Mouse (Mus musculus) frontal cortex, adult 2 months (tissue): ENCODE data around the gene Nat8f6. TPM values are rescaled to one million over a fixed set of nuclear protein-coding genes. Genes with fewer than 3 reads are reported as not detected.
"Not testable (repeated sequence)": the region's sequence is repeated elsewhere in the genome, so short reads cannot be mapped to it uniquely, and the experiment has no call there.

Experiments
- DNase-seq, 2 experiments: peaks; one replicate each; pipeline ENCODE4 v3.0.0; 2022; ENCODE audit warnings: low spot score in 1 of 2; ENCODE audit errors: extremely low spot score in 1 of 2
- polyA plus RNA-seq: library from polyadenylated mRNA; depleted of rRNA; stranded (reverse); fragments of >200 nt; gene quantifications from 2 replicates; pipeline ENCODE4 v1.2.3, GENCODE M21; 2012

Gene Nat8f6
- polyA plus RNA-seq, 1 experiment: 1.3 TPM

GRCm38 (mm10) chr6:85836827-85837226 lies 16.1 kb upstream of the Nat8f6 start:
- peak in 1 of 2 experiments; percentile 70 for DNase-seq

GRCm38 (mm10) chr6:85836098-85836497 lies 15.3 kb upstream of the Nat8f6 start:
- not testable (repeated sequence) for DNase-seq

- DNase-seq: not testable (repeated sequence)
Measured at GRCm38 (mm10) chr6:85835104-85835503, 14.3 kb upstream of the Nat8f6 start.

DNA sequence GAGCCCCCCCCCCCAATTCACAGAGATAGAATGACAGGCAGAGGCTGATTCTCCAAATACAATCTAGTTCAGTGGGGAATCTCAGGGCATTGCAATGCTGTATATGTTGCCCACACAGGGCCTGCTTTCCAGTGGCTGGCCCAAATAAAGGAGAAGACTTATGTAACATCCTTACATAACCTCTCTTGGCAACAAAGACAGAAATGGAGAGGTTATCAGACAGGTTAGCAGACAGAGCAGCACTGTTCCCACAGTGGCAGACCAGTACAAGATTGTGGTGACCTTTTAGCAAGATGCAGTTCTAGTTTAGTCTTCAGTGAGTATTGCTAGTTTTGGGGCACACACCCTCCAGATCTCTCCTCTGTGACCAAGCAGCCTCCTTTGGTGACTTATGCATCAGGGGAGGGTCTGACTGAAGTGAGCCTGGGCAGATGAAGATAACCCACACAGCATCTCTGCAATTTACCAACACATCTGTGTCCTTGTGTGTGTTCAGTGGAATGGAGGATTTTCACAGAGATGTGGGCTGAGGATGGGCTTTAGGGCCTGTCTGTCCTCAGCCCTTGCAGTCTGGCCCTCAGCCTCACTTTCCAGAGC lies 13.8 kb upstream of the Nat8f6 start:
- peak in 1 of 2 experiments; percentile 37 for DNase-seq

DNA sequence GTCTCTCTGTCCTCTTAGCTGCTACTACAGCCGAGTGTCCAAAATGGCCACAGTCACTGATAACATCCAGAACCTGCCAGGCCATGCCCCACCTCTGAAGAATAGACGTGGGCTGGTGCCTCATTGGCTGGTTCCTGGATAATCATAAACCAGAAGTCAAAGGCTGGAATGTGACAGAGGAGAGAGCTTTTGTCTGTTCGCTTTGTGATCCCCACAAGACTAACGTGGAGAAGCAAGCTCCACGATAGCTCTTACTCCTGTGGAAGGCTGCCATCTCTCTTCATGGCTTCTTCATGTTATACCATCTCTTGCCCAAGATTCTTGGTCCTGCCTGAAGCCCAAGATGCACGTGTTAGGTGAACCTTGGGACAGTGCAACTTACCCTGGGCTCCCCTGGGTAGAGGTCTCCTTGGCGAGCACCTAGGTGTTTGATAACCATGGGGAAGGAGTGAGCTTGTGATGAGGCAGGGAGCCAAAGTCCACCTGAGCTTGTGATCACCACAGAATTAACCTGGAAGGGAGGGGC lies 11.1 kb upstream of the Nat8f6 start, which contains the start of gene Nat8:
Nat8 (minus strand) TSS at position 287 of the 526 bp plus-strand sequence.
- DNase-seq: no peak

DNA sequence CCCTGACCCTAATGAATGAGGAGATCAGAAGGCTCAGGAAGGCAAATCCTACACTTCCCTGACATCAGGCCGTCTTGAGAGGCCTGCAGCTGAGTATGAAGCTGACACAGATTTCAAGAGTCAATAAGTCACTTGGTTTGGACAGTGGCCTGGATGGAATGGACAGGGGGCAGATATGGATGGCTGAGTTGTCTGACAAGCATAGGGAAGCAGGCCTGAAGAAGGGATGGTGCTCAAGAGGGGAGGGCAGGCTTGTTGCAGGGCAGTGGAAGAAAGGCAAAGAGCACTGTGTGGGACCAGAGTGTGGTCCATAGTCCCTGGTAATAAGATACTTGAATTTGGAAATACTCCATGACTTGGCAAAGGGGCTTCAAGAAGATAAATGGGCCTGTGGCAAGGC lies 8.7 kb upstream of the Nat8f6 start:
- DNase-seq: no peak

DNA sequence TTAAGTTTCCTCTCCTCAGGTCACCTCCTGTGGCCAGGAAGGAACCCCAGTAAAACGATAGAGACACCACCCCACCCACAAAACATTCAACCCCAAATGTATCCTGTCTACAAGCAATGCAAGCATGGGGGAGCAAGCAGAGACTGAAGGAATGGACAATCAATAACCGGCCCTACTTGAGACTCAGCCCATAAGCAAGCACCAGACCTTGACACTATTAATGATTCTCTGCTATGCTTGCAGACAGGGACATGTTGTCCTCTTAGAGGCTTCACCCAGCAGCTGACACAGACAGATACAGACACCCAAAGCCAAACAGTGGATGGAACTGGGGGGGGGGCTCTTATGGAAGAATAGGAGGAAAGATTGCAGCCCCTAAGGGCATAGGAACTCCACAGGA lies 5.1 kb upstream of the Nat8f6 start:
- DNase-seq: no peak

DNA sequence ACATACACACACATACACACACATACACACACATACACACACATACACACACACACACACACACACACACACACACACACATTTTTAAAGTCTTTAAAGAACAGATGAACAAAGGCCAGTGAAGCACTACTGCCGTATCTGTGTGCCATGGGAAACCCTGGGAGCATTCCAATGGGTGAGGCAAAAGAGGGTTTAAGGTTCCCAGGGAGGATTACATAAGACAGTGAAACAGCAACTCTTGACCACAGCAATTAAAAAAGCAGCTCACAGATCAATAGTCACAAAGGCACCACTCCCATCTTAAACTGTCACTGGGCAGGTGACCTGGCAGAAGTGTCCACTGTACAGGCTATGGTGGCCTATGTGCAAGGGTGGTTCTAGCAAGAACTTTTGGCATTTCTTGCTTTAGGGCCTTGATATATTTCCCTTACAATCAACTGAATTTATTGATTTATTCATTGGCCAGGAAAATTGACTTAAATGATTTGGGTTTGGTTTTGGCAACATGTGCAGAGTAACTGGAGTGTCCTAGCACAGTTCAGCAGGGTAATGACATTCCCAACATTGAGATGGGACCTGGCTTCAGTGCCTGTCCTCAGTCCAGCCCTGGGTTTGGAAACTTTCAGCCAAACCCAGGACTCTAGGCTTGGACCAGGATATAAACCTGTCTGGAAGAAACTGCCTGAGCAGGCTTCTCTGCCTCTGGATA lies 2.8 kb upstream of the Nat8f6 start:
- no peak for DNase-seq

DNA sequence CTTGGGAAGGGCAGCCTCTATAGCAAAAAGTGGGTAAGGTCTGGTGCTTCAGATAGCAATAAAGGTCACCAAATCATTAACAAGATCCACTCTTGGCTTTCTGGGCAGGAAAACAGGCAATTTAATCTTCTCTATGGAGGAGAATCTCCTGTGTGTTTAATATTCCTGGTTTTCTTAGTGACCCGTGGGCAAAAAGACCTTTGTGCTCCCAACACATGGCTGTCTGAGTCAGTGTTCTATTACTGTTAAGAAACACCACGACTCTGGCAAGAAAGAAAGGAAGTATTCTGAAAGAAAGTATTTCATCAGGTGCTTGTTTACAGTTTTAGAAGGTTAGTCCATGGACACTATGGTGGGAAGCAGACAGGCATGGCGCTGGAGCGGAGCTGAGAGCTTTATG lies 1.5 kb upstream of the Nat8f6 start:
- no peak for DNase-seq

DNA sequence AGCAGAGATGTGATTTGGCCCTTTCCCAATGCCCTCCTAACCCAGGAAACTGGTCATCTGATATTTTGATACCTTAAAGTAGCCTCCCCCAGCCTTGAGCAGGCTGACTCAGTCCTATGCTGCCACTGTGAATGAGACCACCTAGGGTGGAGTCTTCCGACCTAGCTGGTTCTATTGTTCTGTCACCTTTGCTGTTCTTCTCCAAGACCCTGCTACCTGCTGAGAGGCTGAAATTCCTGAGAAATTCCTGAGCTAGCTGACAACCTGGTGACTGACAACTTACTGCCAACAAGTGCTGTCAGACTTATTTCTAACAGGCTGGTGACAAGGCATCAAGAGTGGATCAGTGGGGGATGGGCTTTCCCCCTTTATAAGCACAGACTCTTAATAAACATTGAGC lies 2.4 kb downstream of the Nat8f6 start:
- DNase-seq: no peak

DNA sequence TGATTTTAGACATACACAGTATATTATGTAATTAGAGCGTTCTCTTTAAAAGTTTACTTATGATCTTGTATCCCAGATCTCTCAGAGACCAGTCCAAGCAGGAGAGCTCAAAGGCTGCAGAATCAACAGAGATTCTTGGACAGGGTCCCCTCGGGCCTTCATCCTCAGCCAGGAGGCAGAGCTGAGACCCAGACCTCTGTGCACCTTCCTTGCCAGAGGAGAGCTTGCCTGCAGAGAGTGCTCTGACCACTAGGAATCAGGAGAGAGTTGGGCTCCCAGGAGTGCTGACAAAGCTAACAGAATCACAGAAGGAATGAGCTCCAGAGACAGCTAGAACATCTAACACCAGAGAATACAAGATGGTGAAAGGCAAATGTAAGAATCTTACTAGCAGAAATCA lies 7.4 kb downstream of the Nat8f6 start:
- no peak for DNase-seq

- DNase-seq: not testable (repeated sequence)
Measured at GRCm38 (mm10) chr6:85810942-85811537, 9.7 kb downstream of the Nat8f6 start.

GRCm38 (mm10) chr6:85810514-85810913 lies 10.2 kb downstream of the Nat8f6 start:
- not testable (repeated sequence) for DNase-seq

DNA sequence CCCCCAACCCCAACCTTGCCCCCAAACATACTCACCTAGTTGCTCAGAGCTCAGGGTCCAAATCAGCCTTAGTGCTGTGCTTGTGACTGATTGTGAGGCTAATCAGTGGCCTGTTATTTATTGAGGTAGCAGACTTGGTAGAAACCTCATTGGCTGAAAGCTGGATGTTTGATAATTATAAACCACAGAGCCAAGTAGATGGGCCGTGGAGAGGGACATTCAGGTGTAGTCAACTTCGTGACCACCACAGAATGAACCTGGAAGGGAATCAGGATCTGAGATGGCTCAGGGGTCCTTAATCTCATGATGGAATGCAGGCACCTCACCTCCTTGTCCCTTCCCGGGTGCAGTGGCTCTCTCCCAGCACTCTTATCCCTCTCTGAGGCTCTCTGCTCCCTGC lies 11.0 kb downstream of the Nat8f6 start:
- DNase-seq: not testable (repeated sequence)

DNA sequence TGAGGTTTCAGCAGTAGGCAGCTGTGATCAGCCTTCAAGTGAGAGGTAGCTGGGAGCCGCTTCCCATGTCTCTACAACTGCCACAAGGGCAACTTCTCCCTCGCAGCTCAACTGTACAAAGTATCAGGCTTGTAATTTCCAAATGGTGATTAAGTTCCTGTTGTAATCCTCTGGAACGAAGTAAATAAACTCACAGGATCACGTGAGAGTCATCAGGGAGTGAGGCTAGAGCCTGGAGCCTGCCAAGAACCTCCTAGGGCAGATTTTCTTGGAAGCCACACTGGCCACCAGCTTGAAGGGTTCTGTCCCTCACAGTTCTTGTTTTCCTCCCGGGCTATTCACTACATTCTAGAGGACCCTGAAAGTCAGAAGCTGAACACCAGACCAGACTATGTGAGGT lies 17.6 kb downstream of the Nat8f6 start:
- not testable (repeated sequence) for DNase-seq

GRCm38 (mm10) chr6:85765532-85765931 lies 55.2 kb downstream of the Nat8f6 start, which contains the start of gene Nat8f3:
Gene Nat8f3 (minus strand): TSS chr6:85765754.
- DNase-seq: peak; percentile 1 to 21

DNA sequence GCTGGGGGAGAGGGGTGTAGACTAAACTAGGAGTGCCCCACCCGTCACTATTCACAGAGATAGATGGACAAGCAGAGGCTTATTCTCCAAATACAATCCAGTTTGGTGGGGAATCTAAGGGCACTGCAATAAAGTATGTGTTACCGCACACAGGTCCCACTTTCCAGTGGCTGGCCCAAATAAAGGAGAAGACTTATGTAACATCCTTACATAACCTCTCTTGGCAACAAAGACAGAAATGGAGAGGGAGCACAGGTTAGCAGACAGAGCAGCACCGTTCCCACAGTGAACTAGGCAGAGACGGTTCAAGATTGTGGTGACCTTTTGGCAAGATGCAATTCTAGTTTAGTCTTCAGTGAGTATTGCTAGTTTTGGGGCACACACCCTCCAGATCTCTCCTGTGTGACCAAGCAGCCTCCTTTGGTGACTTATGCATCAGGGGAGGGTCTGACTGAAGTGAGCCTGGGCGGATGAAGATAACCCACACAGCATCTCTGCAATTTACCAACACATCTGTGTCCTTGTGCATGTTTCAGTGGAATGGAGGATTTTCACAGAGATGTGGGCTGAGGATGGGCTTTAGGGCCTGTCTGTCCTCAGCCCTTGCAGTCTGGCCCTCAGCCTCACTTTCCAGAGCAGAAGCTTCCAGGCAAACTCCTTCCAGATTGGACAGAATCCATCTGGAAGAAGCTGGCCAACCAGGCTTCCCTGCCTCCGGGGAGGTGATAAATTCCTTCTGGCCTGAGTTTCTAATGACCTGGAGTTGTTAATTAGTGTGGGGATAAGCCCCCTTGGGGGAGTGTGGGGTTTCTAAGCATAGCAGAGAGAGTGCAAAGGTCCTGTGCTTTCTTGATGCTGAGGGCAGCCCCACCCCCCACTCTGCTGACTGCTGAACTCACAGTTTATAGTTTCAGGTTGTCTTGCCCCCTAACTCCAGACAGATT lies 57.4 kb downstream of the Nat8f6 start:
- DNase-seq: not testable (repeated sequence)

- not testable (repeated sequence) for DNase-seq
Measured at GRCm38 (mm10) chr6:85762678-85763077, 58.1 kb downstream of the Nat8f6 start.
